Mouse (Mus musculus) liver (tissue): Measurements from ENCODE around the gene Rnf44.

Source experiments
- DNase-seq: peaks from one replicate; pipeline ENCODE4 v3.0.0-alpha.2; 2020; ENCODE audit warnings: mixed read lengths

The Rnf44 gene

DNA sequence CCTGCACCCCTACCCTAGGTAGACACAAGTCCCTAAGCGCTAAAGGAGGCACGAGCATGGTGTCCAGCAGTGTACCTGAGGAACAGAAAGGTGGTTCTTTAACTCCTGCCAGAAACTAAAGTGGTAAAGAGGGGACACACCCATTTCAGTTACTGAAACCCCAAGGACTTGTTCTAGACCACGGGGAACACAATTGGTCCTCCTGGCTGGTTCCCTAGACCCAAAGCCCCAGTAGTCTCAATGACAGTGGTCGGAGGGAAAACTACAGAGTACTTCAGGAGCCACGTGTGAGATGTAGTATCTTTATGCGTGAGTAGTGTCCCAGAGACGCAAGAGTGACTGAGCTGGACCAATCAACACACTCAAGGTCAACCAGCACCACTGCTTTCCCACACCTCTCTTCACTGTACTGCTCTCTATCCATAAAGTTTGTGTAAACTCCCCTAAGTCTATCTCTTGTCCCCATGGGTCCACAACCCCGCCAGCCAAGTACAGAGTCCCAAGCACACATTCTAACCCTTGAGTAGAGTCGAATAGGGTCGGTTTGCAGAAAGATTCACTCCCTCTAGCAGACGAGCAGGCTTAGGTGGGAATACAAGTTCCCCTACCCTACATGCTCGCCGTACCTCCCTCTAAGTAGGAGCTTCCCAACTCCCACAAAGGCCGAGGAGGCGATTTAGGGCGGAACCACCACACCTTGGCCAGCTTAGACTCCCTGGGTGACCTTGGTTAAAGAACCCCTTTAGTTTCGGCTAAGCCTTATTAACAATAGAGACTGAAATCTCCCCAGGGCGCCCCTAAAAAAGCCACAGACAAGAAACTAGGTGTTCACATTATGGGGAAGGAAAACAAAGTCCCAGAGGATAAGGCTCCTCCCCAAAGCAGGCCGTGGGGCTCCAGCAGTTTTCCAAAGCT lies 7.3 kb downstream of the Rnf44 start:
- peak; percentile 49 for DNase-seq

DNA sequence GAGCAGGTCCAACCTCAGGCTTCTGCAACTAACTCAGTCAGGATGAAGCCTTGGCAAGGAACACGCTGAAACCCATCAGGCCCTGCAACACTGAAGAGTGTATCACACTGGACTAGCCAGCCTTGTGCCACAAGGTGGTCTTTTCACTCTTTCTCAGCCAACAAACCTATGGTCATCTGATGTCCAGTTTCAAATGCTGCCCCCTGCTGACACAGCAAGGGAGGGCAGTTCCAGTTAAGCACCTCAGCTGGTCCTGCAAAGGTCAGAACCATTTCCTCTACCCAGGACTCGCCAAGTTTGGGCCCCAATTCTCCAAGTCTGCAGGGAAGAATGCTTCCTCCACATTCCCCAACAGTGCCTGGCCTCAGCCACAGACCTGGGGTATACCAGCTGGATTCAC lies 8.5 kb downstream of the Rnf44 start:
- peak; percentile 61 for DNase-seq

DNA sequence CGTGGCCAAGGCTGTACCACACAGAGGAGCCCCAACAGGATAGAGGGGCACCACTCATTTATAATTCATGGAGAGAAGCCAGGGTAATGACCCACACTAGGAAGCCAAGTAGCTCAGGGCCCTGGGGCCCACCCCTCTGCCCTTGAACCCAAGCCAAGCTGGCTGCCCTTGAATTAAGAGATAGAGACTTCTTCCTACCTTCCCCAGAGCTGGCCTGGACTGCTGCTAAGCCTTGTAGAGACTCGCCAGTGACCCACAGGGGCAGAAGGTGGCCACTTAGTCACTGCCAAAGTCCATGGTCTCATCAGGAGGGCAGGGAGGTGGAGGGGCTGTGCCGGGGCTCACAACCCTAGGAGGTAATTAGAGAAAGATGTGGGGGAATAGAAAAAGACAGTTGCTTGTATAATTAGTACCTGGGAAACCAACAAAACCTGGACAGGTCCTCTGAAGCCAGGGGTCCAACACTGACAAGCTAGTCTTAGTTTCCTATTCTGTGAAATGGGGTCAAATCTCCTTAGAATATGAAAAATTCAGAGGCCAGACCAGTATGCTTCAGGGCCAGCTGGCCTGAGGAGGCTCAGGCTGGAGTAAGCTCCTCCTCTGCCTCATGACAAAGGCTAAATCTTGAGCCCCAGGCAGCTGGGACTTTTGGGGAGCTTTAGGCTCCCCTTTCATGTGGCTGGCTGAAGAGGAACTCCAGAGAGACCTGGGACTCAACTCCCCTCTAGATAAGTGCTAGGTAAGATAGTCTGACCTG lies 9.4 kb downstream of the Rnf44 start:
- no peak for DNase-seq

DNA sequence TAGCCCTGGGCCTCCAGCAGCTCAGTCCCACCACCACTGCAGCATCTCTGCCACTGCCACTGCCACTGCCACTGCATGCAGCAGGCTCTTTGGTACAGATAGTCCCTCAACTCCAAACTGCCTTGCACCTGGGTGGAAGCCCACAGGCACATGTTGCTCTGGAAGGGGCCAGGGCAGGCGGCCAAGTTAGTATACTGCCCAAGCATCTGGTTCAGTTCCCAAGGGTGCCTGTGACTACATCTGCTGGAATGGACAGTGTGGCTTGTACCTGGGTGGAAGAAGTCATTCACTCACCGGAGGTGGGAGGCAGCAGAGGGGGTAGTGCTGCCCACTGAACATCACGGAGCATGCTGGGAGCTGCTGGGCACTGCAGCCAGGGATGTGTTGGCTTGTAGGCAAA lies 10.4 kb downstream of the Rnf44 start:
- DNase-seq, result no peak

DNA sequence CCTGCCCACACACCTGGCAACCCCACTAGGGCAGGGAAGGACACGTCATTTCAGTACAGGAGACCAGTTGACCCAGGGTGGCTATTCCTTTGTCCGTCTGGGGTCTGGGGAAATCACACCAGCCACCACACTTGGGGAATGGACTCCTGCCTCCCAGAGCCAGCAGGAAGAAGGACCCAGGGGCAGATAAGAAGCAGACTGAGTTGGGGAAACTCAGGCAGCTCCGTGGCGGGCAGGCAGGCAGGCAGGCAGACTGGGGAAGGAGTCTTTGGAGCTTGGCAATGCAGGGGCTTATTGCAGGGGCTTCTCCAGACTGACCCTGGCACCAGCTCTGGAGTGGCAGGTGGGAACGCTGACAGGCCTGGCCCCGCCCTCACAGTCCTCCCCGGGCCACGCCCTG lies 12.4 kb downstream of the Rnf44 start:
- peak; percentile 69 for DNase-seq

DNA sequence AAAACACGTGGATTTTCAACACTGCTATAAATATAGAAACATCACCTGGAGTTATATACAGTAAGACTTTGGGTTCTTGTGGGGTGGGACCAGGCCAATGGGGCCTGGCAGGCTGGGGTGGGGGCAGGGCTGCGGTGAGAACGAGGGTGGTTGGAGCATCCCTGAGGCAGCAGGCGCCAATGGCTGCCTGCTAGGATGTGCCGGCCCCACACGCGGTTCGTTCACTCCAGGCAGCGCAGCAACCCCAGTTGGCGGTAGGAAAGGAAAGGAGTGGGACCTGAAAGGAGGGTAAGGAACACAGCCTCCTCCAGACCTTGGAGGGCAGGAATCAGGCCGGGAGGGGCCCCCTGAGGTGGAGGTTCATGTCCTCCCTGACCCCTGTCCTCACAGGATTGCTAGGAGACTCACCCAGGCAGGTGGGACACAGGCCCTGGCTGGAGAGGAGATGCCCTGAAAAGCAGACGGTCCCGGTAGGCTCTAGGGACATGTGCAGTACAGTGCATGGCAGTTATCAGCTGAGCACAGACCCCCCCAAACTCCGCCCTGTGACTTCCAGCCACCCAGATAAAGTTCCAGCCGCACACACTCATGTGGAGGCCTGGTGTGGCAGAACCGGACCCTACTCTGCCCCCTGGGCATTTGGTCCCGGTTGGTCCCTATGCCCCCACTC lies 13.4 kb downstream of the Rnf44 start:
- DNase-seq, result peak; percentile 92

DNA sequence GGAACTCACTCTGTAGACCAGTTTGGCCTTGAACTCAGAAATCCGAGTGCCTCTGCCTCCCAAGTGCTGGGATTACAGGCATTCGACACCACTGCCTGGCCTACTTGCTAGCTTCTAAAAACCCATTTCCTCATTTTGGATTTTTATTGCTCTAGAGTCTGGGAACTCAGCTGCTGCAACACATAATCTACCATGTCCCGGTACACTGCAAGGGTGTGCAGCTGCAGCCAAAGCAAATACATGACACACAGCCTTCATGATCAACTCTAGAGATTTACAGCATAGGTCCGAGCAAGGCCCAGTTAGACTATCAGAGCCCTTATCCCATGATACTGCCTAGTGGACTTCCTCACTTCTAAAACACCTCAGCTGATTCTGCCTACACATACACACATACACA lies 15.4 kb downstream of the Rnf44 start:
- no peak for DNase-seq

DNA sequence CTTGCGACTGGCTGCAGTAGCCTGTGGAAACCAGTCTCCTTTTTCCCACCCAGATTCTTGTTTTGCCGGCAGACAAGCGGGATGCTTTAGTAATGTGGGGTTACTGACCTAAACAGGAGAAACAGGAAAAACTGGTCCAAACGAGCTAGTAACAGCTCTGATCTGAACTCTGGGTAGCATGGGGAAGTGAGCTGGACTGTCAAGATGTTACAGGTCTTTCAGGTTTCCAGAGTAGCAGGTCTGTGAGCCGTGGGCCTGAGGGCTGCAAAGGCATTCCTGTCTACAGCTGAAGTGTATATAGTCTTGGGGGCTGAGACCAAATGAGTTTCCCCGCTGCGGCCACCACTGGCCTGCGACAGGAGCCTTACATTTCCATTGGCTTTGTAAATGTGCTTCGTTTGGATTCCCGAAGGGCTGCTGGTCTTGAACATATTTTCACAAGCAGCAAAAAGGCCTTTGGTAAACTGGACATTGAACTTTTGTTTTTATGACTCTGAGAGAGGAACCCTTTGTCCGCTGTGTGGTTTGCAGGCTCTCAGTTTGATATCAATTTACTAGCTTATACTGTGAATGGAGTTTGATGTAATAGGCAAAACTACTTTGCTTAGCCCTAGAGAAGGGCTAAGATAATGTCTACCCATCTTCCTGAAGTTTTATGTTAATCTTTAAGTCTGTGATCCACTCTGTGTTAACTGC lies 17.7 kb downstream of the Rnf44 start:
- DNase-seq, result no peak

DNA sequence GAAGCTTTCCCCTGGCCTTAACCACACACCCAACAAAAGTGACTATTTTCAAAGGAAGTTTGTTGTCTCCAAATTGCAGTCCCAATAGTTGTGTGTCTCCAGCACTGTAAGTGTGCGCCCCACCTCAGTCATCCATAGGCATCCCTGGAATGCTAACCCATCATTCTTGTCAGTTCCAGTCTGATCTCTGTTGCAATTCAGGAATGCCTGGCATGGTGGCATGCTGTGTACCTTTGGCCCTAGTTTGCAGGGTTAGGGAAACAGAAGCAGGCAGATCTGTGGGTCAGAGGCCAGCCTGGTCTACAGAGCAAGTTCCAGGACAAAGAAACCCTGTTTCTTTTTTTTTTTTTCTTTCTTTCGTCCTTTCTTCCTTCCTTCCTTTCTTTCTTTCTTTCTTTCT lies 23.2 kb downstream of the Rnf44 start:
- no peak for DNase-seq

DNA sequence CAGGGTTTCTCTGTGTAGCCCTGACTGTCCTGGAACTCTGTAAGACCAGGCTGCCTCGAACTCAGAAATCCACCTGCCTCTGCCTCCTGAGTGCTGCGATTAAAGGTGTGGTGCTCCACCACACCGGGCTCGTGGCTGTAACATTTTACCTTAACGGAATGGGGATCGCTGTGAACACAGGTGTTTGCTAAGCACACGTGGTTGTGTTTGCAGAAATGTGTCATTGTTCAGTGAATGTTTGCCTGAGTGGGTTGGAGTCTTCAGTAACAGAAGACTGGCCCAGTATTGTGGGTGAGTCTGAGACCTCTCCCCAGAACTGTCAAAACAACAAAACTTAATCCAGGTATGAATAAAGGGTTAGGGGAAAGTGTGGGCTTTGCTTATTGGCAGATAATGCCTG lies 28.6 kb downstream of the Rnf44 start:
- DNase-seq, result no peak

DNA sequence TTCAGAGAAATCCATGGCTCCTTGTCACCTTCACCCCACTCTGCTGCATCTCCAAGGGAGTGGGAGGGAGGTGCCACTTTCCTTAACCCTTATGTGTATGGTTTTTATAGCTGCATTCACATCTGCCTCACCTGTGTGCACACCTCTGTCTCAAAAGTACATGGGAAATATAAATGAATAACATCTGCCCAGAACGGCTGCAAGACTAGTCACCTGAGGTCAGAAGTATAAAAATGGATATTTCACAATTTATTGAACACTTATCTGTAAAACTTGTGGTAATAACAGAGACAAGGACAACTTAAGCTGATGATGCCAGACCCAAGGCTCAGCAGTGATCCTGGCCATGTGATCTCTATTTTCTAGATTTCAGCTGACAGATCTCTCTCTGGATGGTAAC lies 29.2 kb downstream of the Rnf44 start:
- DNase-seq, result no peak

DNA sequence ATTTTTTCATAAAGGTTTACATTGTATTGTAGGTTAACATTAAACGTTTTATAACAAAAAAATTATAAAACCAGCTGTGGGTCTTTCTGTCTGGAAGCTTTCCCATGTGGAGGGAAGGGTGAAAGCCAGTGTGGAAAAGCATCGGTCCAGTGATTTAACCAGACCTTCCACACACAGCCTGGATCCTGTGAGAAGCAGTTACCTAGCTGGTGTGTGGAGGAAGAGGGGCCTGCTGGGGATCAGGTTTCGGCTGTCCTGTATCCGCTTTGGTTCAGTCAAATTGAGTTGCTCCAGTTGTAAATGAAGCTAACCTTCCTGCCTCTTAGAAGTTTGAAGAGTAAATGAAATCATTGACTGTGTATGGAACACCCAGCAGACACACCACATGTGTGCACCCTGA lies 29.7 kb downstream of the Rnf44 start:
- no peak for DNase-seq

DNA sequence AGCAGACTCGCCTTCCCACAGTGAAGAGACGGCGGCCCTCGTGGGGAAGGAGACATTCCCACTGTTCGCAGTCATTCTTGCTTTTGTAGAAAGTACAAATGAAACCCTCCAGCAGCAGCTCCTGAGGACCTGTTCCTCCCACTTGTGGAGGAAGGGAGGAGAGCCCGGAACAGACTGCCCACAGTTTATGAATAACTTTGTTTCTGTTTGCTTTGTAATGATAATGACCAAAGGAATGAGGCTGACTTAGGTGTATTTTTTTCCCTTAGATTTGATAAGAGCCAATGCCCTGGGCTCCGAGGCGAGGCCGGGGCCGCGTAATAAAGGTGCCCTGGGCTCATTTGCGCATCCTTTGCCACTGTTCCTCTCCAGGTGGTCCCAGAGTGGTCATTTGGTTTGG lies 32.3 kb downstream of the Rnf44 start:
- DNase-seq, result no peak

DNA sequence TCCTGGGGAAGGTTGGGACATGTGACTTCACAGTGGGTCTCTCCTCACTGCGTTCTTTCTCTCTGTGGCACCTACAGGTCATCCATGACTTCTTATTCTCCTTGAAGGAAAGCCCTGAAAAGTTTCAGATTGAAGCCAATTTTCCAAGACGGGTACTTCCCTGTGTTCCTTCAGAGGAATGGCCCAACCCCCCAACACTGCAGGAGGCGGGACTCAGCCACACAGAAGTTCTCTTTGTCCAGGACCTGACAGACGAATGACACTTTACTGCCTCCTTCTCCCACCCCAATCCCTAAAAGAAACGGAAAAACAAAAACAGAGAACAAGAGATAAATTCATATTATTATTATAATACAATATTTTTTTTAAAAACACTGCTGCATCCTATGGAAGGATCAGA lies 32.8 kb downstream of the Rnf44 start:
- no peak for DNase-seq

DNA sequence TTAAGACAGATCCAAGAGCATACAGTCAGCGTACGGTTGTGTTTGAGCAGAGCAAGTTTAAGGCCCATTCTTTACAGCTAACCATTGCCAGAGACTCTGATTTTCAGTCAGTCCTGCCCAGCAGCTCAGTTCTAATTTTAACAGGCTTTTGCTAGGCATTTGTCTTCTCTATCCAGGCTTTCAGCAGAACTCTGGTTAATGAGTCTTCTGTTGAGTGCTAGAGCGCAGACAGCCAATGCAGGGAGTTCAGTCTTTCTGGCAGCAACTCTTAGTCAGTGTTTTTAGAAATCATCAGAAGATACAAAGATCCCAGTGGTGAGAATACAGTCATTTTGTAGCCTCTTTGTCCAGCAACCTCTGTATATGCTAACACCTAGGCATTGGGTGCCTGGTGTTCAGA lies 43.2 kb downstream of the Rnf44 start:
- no peak for DNase-seq

DNA sequence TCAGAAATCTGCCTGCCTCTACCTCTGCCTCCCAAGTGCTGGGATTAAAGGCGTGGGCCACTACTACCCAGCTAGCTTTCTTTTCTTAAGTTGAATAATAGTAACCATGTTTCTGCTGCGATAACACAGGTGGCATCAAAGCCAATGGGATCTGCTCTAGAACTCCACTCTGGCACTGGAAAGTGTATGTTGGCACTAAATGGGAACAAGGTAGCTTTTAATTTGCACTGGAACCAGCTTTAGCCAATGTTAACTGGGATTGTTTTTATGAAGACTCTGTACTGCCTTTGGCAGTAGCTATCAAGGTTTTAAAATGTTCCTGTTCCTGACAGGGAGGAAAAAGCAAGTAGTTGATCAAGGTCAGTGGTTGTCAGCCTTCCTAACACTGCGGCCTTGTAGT lies 58.7 kb downstream of the Rnf44 start:
- DNase-seq, result no peak

DNA sequence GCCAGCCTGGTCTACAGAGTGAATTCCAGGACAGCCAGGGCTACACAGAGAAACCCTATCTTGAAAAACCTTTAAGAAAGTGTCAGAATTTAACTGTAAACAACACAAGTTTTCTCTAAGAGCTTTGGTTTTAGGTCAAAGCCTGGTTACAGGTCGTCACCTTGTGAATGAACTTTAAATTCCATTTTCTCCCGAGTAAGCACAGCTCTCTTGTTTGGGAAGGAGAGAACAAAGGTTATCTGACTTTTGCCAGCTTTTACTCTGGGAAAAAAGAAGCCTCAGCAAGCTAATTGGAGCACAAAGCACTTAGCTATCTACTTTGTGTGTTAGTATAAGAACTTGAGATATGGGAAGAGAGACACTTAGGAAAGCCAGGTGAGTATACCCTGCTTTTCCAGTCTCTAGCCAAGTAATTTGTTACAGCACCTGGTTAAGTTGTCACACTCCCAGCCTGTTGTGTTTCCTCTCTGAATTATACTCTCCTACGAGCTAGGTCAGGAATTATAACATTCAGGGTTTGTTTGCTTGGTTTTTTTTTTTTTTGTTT lies 60.9 kb downstream of the Rnf44 start:
- DNase-seq, result no peak
